Mouse (Mus musculus): ENCODE measurements around the gene Olfr223.

DNA sequence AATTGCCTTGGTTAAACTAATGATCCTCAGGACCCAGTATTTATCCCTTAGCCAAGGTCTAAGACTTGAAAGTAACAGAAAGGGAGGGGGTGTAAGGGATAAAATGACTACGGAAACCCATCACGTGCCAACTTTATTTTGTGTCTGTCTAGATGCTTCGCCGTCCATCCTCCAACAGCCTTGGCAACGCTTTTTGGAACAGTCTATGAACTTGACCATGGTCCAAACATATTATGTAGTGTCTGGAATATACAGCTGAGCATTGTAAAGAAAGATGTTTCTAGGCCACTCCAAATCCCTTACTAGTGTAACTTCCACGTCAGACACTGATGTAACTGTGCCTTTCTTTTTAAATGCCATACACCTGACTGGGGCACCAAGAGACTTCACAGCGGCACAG is 33.1 kb upstream of the Olfr223 start:
- TF ChIP-seq CTCF (IDR thresholded peaks at IDR 0.05; ENCODE audit: low read depth, low read length) (no peak), POLR2A (IDR thresholded peaks at IDR 0.05; ENCODE audit: insufficient read depth, low read length) (no peak)
